Mouse (Mus musculus): ENCODE measurements at regions not wholly inside any gene's neighbourhood (a gene's known extent, or its start where the extent isn't known, plus 50 kb on each side); places are given as distances from the start of the nearest gene placed in this dataset.
A peak's percentile ranks its signal among the peaks of the same experiment; 100 is the strongest.

DNA sequence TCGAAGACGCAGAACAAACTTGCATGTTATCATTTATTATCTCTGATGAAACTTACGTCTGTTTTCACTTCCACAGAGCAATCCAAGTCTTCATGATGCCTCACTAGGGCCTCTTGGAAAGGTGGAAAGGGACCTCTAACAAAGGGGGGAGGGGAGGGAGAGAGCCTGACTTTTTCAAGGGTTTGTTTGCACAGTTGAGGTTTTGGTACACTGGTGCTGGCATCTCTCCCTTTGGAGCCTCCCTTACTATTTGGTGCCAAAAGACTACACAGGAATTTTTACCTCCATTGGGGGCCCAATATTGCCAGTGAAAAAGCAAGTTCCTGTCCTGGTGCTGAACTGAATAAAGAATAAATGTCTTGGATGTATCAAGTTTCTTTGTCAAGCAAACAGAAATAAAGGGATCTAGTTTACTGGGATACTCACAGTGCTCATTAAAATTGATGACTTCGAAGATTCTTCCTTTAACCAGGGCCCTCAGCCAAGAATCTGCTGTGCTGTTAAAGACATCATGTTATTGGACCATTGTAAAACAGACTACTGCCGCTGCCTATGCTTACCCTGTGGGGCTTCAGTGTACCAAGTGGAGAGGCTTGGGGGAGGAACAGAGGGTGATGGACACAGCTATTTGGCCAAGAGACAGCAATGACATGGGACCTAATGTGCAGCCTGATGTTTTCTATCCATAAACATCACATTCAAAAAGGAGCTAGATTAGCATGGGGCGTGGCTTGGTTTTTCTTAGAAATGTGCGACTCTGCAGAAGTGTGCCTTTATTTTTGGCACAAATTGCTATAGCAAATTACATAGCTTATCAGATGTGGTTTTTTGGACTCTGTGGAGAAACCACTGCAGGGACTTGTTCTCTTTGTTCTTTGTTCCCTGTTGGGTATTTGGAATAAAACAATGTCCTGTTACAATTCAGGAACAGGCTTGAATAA is 160.3 kb upstream of the Cited2 start:
- DNase-seq: peak in 1 of 2 experiments; percentile 46

GRCm38 (mm10) chr10:17563351-17563749 is 159.7 kb upstream of the Cited2 start:
- no peak for DNase-seq

DNA sequence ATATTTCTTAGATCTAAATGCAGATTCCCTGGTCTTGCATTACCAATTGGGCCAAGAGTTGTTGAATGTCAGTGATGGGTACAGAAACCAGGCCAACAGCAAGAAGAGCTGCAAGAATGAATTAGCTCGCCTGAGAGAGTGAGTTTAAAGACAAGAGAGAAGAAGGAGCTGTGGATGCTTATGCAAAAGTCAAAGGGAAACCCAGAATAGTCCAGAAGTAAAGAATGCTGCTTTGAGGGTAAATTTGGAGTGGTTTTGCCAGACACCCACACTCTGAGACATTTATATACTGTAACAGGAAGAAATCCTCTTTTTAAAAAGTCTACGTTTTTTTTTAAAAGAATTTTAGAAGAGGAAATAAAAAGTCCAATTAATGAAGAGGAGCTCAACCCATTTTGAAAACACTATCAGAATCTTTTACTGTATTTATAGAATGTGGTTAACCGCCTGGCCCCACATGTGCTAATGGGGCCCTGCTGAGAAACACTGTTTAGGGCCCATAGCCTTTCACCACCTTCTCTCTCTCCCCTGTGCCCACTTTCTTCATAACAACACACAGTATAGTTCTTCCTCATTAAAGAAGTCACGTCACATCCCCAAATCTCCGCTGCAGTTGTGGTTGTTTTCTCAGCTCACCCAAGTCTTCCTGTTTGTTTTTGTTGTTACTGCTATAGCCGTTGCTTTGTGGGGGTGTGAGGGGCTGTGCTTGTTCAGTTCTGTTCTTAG is 158.0 kb upstream of the Cited2 start:
- no peak for DNase-seq

- no peak for DNase-seq
These were observed 156.0 kb upstream of the Cited2 start for GRCm38 (mm10) chr10:17566975-17567374.

DNA sequence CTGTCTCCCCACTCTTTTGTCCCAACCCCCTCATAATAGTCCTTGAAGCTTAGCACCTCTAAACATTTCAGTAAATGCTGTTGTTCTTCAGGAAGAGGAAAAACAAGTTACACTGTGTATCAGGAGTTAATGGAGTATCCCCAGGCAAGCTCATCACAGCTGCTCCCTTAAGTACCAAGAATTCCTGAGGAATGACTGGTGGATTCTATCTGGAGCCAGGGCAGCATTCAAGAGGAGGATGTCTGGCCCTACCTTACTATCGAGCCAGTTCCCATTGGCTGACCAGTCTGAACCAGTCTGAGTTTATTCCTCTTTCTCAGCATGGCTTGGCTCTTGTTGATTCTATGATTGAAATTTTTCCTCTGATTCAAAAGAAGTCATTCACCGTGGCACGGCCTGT is 155.4 kb upstream of the Cited2 start:
- no peak for DNase-seq

DNA sequence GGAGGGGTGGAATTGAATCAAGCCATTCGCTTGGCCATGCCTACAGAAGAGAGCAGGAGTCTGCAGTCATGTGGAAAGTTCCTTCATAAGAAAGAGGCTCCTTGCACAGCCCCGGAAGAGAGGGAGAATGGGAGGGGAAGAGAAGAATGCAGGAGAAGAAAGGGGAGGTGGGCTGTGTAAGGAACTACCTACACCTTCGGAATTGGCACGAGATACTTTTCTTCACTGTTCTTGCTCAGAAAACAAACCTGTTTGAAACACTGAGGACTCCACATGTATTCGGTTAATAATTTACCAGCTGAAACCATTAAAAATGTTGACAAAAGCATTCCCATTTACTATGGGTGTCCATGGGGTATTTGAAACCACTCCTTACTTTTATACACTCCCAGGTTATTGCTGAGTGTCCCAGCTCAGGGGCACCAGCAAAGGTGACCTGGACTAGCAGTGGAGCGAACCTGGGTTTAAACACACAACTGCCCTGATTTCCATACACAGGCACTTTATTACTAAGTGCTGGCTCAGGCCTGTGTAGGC is 153.4 kb upstream of the Cited2 start:
- peak; percentile 55 to 82 for DNase-seq

GRCm38 (mm10) chr10:17574894-17575293 is 148.1 kb upstream of the Cited2 start:
- DNase-seq: no peak

DNA sequence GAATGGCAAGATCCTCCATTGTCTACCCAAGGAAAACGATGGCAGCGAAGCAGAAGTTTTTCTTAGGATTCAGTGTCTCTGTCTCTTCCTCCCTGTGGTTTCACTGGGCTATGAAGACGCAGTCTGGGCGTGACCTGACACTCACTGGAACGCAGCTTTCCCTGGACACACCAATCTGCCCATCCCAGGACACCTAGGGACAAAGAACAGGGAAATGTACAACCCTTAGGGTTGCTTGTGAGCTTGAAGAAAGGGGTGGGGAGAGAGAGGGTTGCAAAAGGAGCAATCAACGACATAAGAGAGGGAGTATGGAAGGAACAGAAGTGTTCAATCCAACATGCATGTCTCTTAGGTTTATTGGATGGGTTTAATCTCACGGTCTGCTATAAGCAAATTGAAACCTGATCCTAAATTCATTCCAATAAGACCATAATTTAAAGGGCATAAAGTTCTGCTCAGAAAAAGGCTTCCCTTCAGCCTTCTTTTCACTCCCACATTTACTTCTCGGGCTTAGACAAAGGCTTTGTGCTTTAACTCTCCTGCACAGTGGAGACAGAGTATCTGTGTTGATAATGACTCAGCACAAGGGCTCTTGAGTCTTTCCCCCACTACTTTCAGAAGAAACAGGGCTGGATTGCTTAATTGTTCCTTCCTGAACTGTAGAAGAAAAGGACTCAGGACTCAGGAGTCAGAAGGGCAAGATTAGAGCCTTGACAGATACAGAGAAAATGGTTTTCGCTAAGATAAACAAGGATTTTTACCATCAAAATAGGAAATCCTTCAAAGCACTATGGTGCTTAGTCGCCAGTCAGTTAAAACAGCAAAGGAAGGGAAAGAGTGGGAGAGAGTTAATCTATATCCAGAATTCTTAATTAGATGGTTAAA is 147.3 kb upstream of the Cited2 start:
- peak; percentile 33 to 50 for DNase-seq

GRCm38 (mm10) chr10:17576333-17576750 is 146.7 kb upstream of the Cited2 start:
- peak; percentile 52 to 73 for DNase-seq

- no peak for DNase-seq
These were observed 143.6 kb upstream of the Cited2 start for GRCm38 (mm10) chr10:17579463-17579862.

DNA sequence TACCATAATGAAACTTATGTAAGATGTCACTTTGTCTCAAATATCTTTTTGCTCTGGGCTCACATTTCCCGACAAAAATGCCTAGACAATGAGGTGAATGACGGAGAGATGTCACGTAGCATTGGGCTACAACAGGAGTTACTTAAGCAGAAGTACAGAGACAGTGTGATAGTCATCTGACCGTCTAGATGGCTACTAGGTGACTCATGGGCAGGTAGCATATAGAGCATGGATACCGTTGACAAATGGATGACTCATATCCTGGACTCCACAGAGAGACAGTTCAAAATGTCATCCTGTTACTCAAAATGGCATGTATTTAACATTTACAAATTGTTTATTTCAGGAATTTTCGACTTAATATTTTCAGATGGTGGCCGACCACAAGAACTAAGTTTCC is 138.2 kb upstream of the Cited2 start:
- DNase-seq: no peak

GRCm38 (mm10) chr10:17586910-17587309 is 136.1 kb upstream of the Cited2 start:
- DNase-seq: no peak

DNA sequence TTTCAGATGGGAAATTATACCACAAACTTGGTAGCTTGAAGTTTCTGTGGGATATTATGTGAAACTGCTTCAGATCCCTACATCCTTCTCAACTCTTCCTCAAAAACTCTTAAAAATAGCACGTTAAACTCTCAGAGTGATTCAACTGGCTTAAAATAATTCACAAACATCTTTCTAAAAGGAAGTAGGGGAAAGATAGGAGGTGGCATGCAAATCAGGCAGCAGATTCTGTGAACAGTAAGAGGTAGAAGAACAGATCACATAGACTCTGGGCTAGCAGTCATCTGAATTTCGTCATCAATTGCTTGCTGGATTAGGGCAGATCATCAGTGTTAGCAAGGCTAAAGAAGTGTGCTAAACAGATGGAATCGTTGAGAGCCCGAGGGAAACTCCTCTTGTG is 133.9 kb upstream of the Cited2 start:
- no peak for DNase-seq

- DNase-seq: no peak
These were observed 132.8 kb upstream of the Cited2 start for GRCm38 (mm10) chr10:17590195-17590594.

DNA sequence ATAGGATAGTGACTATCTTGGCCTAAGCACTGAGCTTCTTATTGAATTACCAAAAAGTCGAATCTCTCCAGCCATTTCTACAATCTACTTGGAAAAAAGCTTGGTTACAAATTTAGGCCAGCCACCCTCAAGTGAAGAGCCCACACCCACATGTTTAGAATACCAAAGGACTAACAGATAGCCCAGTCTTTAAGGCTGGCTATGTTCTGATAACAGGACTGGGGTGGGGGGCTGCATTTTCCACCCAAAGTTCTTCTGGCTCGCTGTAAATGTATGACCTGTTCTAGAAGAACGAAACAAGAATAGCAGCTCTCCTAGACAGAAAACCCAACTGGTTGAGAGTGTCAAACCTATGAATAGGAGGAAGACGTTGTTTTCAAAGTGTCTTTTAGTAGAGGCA is 130.6 kb upstream of the Cited2 start:
- DNase-seq: no peak

GRCm38 (mm10) chr10:17596126-17596525 is 126.9 kb upstream of the Cited2 start:
- no peak for DNase-seq

GRCm38 (mm10) chr10:17596743-17597142 is 126.3 kb upstream of the Cited2 start:
- DNase-seq: no peak

DNA sequence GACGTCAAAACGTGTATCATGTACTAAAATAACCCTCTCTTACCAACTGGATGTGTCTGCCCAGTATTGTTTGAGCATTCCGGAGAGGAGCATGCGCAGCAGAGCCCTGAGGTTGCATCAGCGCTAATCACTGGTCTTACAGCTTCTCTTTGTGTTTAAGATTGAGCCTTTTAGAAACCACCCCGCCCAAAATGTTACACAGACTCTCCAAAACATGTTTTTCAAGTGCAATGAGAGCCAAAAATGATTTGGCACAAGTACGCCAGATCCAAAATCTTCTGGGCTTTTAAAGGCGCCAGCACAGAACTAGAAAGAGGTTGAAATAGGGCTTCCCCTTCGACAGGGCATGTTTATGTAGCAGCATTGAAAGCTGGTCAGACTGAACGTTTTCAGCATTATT is 123.8 kb upstream of the Cited2 start:
- DNase-seq: no peak

DNA sequence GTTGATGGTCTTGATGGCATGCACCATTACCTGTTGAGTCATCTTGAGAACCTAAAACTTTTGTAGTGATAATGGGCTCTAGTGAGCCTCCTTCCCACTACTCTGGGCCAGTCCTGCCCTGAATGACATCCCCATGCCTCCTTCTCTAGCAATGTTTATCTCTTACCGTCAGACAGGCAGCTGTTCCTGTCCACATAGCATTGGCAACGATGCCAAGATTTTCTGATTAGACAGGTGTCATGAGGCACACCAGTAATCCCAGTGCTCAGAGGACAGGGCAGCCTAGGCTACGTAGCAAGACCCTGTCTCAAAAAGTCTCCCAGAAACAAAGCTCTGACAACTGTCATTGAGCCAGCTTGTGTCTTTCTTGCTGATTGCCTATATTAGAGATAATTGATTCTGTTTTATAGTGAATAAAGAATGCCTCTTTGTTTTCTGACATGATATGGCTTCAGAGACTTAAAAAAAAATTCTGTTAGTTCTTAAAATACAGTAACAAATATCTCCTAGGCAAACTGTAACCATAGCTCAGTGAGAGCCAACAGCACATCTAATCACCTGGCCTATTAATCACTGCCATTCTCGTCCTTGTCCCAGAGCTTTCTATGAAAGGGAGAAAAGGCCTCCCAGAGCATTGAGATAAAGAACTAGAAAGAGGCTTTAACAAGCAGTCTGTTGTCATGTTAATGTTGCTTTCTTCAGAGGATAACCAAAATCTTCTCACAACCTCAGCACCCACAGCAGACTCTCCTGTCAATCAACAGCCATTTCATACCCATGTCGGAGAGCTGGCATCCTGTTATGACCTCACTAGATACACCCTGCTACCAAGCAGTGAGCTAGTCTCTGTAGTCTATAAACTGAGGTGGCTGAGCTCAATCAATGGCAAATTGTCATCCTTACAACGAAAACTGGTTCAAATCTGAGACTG is 122.9 kb upstream of the Cited2 start:
- DNase-seq: no peak

- peak in 1 of 2 experiments; percentile 26 for DNase-seq
These were observed 122.3 kb upstream of the Cited2 start for GRCm38 (mm10) chr10:17600762-17601108.

GRCm38 (mm10) chr10:17602446-17602845 is 120.6 kb upstream of the Cited2 start:
- no peak for DNase-seq

- no peak for DNase-seq
These were observed 114.8 kb upstream of the Cited2 start for GRCm38 (mm10) chr10:17608220-17608619.
